Mouse (Mus musculus) limb, embryonic 12.5 days (tissue): ENCODE results near the gene Fam234a. TPM values are rescaled to one million over a fixed set of nuclear protein-coding genes. Genes with fewer than 3 reads are reported as not detected.
A peak's percentile ranks its signal among the peaks of the same experiment; 100 is the strongest.

Experiments
- ATAC-seq: fragments of 200-750 bp; cut with Nextera tagmentation; 2 replicates; pipeline ENCODE4 v1.8.0; 2017; ENCODE audit warnings: low read depth, moderate TSS enrichment; ENCODE audit not compliant: insufficient number of reproducible peaks, insufficient read depth, low FRiP score, low TSS enrichment
- H3K27ac ChIP-seq: fragments of 300-500 bp; sonication (generic); 2 replicates; pipeline ENCODE4 v1.5.1; 2016; ENCODE audit warnings: mild to moderate bottlenecking, moderate library complexity
- H3K27me3 ChIP-seq: fragments of 300-500 bp; sonication (generic); 2 replicates; pipeline ENCODE4 v1.6.1; 2016; ENCODE audit warnings: mild to moderate bottlenecking, moderate library complexity
- H3K36me3 ChIP-seq: fragments of 300-500 bp; sonication (generic); 2 replicates; pipeline ENCODE4 v1.6.1; 2016; ENCODE audit warnings: mild to moderate bottlenecking, moderate library complexity
- H3K4me1 ChIP-seq: fragments of 300-500 bp; sonication (generic); replicated peaks from 2 replicates; pipeline ENCODE4 v1.6.1; 2016
- H3K4me2 ChIP-seq: fragments of 300-500 bp; sonication (generic); 2 replicates; pipeline ENCODE4 v1.6.1; 2016; ENCODE audit warnings: mild to moderate bottlenecking, moderate library complexity
- H3K4me3 ChIP-seq: fragments of 300-500 bp; sonication (generic); replicated peaks from 2 replicates; pipeline ENCODE4 v1.5.1; 2016; ENCODE audit warnings: mild to moderate bottlenecking
- H3K9ac ChIP-seq: fragments of 300-500 bp; sonication (generic); replicated peaks from 2 replicates; pipeline ENCODE4 v1.6.1; 2016; ENCODE audit warnings: mild to moderate bottlenecking, moderate library complexity
- H3K9me3 ChIP-seq: fragments of 300-500 bp; sonication (generic); 2 replicates; pipeline ENCODE4 v1.6.1; 2016; ENCODE audit warnings: mild to moderate bottlenecking, moderate library complexity
- WGBS: fragments of 180-500 bp; shearing (Covaris S2); methylation state at CpG from one replicate; pipeline ENCODE4 v1.1.7; 2016; 5-methylcytosine and 5-hydroxymethylcytosine counted together
- polyA plus RNA-seq: library from polyadenylated mRNA; unstranded; fragments of >200 nt; fragmentation: Nextera tagmentation; extraction: Ambion mirVana; gene quantifications from 2 replicates; pipeline ENCODE4 v1.2.1, GENCODE M21; 2016

Gene Fam234a
- polyA plus RNA-seq, 1 experiment from 2014 or later: 36.6 TPM

- no peak overlapping the region for H3K4me2 ChIP-seq
- no peak overlapping the region for H3K27ac ChIP-seq
- no peaks in the 10 kb centered on the region for H3K9me3 ChIP-seq
- no peaks in the 10 kb centered on the region for H3K36me3 ChIP-seq
- H3K4me1 ChIP-seq: peaks cover 16% of the 10 kb centered on the region
- 73% methylated on average over 8 of the region's 8 CpGs for WGBS
- no peak overlapping the region for H3K4me3 ChIP-seq
- H3K9ac ChIP-seq: no peak overlapping the region
- ATAC-seq: no peak
- no peaks in the 10 kb centered on the region for H3K27me3 ChIP-seq
These were observed 11.2 kb downstream of the Fam234a start for GRCm38 (mm10) chr17:26232863-26233262.

DNA sequence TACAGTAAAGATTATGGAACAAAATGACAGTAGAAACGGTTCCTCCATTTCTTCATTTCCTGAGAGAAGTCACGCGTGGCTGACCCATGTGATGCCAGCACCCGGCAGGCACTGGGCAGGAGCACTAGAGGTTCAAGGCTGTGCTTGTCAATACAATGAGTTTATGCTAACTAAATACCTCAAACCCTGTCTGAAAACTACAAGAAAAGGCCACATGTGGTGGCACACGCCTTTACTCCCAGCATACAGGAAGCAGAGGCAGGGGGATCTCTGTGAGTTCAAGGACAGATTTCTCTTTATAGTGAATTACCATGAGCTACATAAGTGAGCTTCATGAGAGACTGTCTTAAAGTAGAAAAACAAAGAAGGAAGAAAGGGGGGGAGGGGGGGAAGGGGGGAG, 12.9 kb downstream of the Fam234a start:
- ATAC-seq: no peak
- Histone ChIP-seq H3K4me2 (no peak overlapping the region), H3K27ac (no peak overlapping the region), H3K27me3 (no peaks in the 10 kb centered on the region), H3K4me3 (no peak overlapping the region), H3K9ac (no peak overlapping the region), H3K4me1 (peaks cover 13% of the 10 kb centered on the region), H3K9me3 (no peaks in the 10 kb centered on the region), H3K36me3 (no peaks in the 10 kb centered on the region)
- 91% methylated on average over 5 of the region's 5 CpGs for WGBS

DNA sequence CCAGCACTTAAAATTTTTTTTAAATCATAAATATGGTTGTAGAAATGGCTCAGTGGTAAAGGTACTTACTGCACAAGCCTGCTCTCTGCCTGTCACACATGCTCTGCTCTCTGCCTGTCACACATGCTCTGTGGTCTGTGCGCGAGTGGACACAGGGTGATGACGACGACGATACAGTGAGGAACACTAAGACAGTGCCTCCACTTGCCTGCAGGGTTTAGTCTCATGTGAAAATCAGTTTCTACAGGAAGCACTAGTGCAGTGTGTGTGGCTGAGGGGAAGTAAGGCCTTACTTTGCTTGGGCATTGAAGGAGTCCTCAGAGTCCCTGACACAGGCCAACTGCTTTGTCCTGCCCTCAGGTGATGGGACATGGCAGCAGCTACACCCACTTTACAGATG, 14.3 kb downstream of the Fam234a start:
- Histone ChIP-seq H3K36me3 (no peaks in the 10 kb centered on the region), H3K9me3 (no peaks in the 10 kb centered on the region), H3K4me3 (no peak overlapping the region), H3K4me2 (no peak overlapping the region), H3K27me3 (no peaks in the 10 kb centered on the region), H3K9ac (no peak overlapping the region), H3K27ac (no peak overlapping the region), H3K4me1 (no peaks in the 10 kb centered on the region)
- no peak for ATAC-seq
- WGBS: 92% methylated on average over 5 of the region's 5 CpGs

- WGBS: 77% methylated on average over 12 of the region's 12 CpGs
- Histone ChIP-seq H3K27me3 (no peaks in the 10 kb centered on the region), H3K4me2 (no peak overlapping the region), H3K27ac (no peak overlapping the region), H3K9ac (no peak overlapping the region), H3K36me3 (no peaks in the 10 kb centered on the region), H3K4me1 (no peaks in the 10 kb centered on the region), H3K9me3 (no peaks in the 10 kb centered on the region), H3K4me3 (no peak overlapping the region)
- no peak for ATAC-seq
These were observed 18.9 kb downstream of the Fam234a start for GRCm38 (mm10) chr17:26225150-26225549.

DNA sequence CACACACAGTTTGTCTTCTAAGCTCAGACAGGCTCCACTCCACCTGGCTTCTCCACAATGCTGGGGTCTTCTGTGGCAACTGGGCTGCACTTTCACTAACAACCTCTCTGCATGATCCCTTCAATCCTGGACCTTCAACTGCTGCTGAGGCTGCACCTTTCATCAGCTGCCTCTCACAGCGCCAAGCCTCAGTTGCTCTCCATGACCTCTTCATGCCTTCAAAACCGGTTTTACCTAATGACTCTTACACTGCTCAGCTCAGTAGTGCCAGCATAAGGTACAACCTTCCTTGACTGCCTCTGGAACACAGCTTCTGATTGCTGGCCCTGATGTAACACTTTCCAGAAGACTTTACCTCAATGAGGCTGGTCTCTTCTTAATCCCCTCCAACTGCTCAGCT, 22.5 kb downstream of the Fam234a start:
- H3K9ac ChIP-seq: no peak overlapping the region
- no peak overlapping the region for H3K27ac ChIP-seq
- no peak for ATAC-seq
- no peaks in the 10 kb centered on the region for H3K4me1 ChIP-seq
- peaks cover 12% of the 10 kb centered on the region for H3K36me3 ChIP-seq
- no peak overlapping the region for H3K4me3 ChIP-seq
- no peaks in the 10 kb centered on the region for H3K27me3 ChIP-seq
- H3K4me2 ChIP-seq: no peak overlapping the region
- WGBS: 76% methylated on average over 2 of the region's 2 CpGs
- H3K9me3 ChIP-seq: no peaks in the 10 kb centered on the region

- H3K4me1 ChIP-seq: no peaks in the 10 kb centered on the region
- WGBS: 89% methylated on average over 11 of the region's 11 CpGs
- no peak overlapping the region for H3K9ac ChIP-seq
- H3K4me2 ChIP-seq: no peak overlapping the region
- no peaks in the 10 kb centered on the region for H3K9me3 ChIP-seq
- ATAC-seq: no peak
- no peak overlapping the region for H3K27ac ChIP-seq
- H3K4me3 ChIP-seq: no peak overlapping the region
- peaks cover 5% of the 10 kb centered on the region; the same call in 1 of the 2 replicates for H3K27me3 ChIP-seq
- peaks cover 31% of the 10 kb centered on the region for H3K36me3 ChIP-seq
These were observed 31.4 kb downstream of the Fam234a start for GRCm38 (mm10) chr17:26212681-26213080.

DNA sequence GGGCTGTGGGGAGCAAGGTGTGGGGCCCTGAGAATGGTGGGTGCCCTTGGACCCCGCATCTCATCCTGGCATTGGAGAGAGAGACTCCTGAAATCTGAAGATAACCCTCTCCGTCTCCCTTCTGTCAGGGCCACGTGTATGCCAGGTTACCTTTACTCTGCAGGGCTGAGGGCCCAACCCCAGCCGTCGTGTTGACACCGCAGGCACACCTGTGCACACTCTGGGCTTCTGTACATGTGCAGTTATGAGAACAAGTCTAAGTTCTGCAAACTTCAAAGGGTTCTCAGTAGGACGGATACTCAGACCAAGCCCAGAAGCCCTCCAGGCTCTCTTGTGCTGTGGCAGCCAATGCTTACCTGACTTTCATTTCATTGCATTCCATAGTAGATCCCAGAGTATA, 31.8 kb downstream of the Fam234a start:
- H3K4me1 ChIP-seq: no peaks in the 10 kb centered on the region
- H3K4me3 ChIP-seq: no peak overlapping the region
- H3K9me3 ChIP-seq: no peaks in the 10 kb centered on the region
- ATAC-seq: no peak
- H3K36me3 ChIP-seq: peaks cover 31% of the 10 kb centered on the region
- no peak overlapping the region for H3K27ac ChIP-seq
- WGBS: 89% methylated on average over 7 of the region's 7 CpGs
- no peak overlapping the region for H3K9ac ChIP-seq
- no peak overlapping the region for H3K4me2 ChIP-seq
- peaks cover 5% of the 10 kb centered on the region; the same call in 1 of the 2 replicates for H3K27me3 ChIP-seq

GRCm38 (mm10) chr17:26207686-26208085, 36.4 kb downstream of the Fam234a start, which contains the start of gene Arhgdig:
TSS of gene Arhgdig (minus strand) at chr17:26207786.
- Histone ChIP-seq H3K4me3 (no peak within 1 kb of the TSS), H3K27ac (no peak within 1 kb of the TSS), H3K4me1 (peaks cover 23% of the 10 kb centered on the region), H3K27me3 (peaks cover 39% of the 10 kb centered on the region), H3K36me3 (0 out of 2 replicates have a peak, but pooled peaks cover under 1% of the 10 kb centered on the region), H3K4me2 (no peak within 1 kb of the TSS), H3K9ac (no peak within 1 kb of the TSS), H3K9me3 (no peaks in the 10 kb centered on the region)
- WGBS: 90% methylated on average over 12 of the region's 12 CpGs
- no peak for ATAC-seq

DNA sequence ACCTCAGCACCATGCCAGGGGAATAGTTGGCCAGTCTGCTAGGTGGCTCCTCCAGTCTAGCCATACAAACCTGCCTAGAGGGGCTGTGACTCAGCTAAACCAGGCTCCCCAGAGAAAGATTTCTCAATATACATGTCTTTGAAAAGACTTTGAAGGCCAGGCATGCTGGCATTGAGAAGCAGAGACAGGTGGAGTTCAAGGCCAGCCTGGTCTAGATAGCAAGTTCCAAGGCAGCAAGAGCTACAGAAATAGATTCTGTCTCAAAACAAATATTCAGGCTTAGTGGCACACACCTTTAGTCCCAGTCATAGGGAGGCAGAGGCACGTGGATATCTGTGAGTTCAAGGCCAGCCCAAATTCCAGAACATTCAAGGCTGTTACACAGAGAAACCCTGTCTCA, 37.6 kb downstream of the Fam234a start:
- peaks cover 27% of the 10 kb centered on the region for H3K4me1 ChIP-seq
- H3K4me3 ChIP-seq: no peak overlapping the region
- no peak for ATAC-seq
- no peak overlapping the region for H3K4me2 ChIP-seq
- WGBS: 69% methylated on average over 1 of the region's 1 CpGs
- H3K27me3 ChIP-seq: peaks cover 52% of the 10 kb centered on the region
- H3K27ac ChIP-seq: no peak overlapping the region
- no peak overlapping the region for H3K9ac ChIP-seq
- H3K36me3 ChIP-seq: no peaks in the 10 kb centered on the region
- no peaks in the 10 kb centered on the region for H3K9me3 ChIP-seq

DNA sequence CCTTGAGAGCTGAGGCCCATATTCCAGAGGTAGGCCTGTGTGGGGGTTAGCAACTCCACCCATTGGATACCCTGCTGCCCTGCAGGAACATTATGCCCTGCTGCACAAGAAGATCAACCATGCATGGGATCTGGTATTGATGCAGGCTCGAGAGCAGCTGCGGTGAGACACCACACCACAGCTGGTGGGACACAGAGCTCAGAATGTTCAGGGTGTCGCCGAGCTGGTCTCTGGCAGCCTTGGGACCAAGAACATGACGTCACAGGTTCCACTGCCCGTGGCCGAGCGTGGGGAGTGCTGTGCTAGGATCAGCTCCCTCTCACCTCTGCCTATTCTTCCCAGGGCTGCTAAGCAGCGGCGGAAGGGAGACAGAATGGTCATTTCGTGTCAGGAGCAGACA, 39.3 kb downstream of the Fam234a start:
- no peaks in the 10 kb centered on the region for H3K9me3 ChIP-seq
- H3K4me2 ChIP-seq: peak overlapping the region; percentile 13
- H3K4me1 ChIP-seq: peaks cover 38% of the 10 kb centered on the region
- WGBS: 26% methylated on average over 11 of the region's 11 CpGs
- no peak overlapping the region; the same call in 1 of the 2 replicates for H3K9ac ChIP-seq
- ATAC-seq: no peak
- peaks cover 63% of the 10 kb centered on the region for H3K27me3 ChIP-seq
- no peak overlapping the region for H3K4me3 ChIP-seq
- H3K27ac ChIP-seq: no peak overlapping the region
- no peaks in the 10 kb centered on the region for H3K36me3 ChIP-seq

- H3K9ac ChIP-seq: peak overlapping the region; percentile 55
- 0% methylated on average over 30 of the region's 30 CpGs for WGBS
- ATAC-seq: no peak
- peak overlapping the region; percentile 97 for H3K4me2 ChIP-seq
- peak overlapping the region; percentile 54 for H3K4me3 ChIP-seq
- peaks cover 77% of the 10 kb centered on the region for H3K27me3 ChIP-seq
- H3K36me3 ChIP-seq: peaks cover 2% of the 10 kb centered on the region; the same call in 1 of the 2 replicates
- H3K9me3 ChIP-seq: no peaks in the 10 kb centered on the region
- H3K4me1 ChIP-seq: peaks cover 38% of the 10 kb centered on the region
- no peak overlapping the region for H3K27ac ChIP-seq
These were observed 40.7 kb downstream of the Fam234a start for GRCm38 (mm10) chr17:26203321-26203811.

- Histone ChIP-seq H3K27me3 (peaks cover 80% of the 10 kb centered on the region), H3K36me3 (peaks cover 8% of the 10 kb centered on the region), H3K4me1 (peaks cover 38% of the 10 kb centered on the region), H3K9ac (peak within 1 kb of the TSS; percentile 55), H3K27ac (no peak within 1 kb of the TSS), H3K9me3 (no peaks in the 10 kb centered on the region), H3K4me2 (peak within 1 kb of the TSS; percentile 97), H3K4me3 (peak within 1 kb of the TSS; percentile 54)
- ATAC-seq: no peak
- WGBS: 3% methylated on average over 22 of the region's 22 CpGs
These were observed 41.3 kb downstream of the Fam234a start, which contains the start of gene Rgs11 for GRCm38 (mm10) chr17:26202737-26203136. TSS of gene Rgs11 (plus strand) at chr17:26202951.
